Mouse (Mus musculus) colon, adult 2 months (tissue): ENCODE results near the gene 4931417E11Rik. TPM values are rescaled to one million over a fixed set of nuclear protein-coding genes. Genes with fewer than 3 reads are reported as not detected.

Experiments used
- polyA plus RNA-seq: library from polyadenylated mRNA; depleted of rRNA; stranded (reverse); fragments of >200 nt; gene quantifications from 2 replicates; pipeline ENCODE4 v1.2.3, GENCODE M21; 2012; rRNA removed

The 4931417E11Rik gene
- not detected in 2 replicates for polyA plus RNA-seq

GRCm38 (mm10) chr6:73469567-73469966 is at the start of gene 4931417E11Rik:
Gene 4931417E11Rik, minus strand, starts transcription at chr6:73469667.

Other genes with a start within 250 kb of the 4931417E11Rik start
- gene Dnah6, start 248.0 kb downstream of the 4931417E11Rik start, polyA plus RNA-seq, result 0.01 TPM in 1 of 2 replicates, not detected in the other
- 99.3 and 116 TPM in 2 replicates for gene Suclg1, start 221.3 kb downstream of the 4931417E11Rik start, polyA plus RNA-seq